Mouse (Mus musculus) forebrain, embryonic 15.5 days (tissue): ENCODE results near the gene Mroh8. TPM values are rescaled to one million over a fixed set of nuclear protein-coding genes. Genes with fewer than 3 reads are reported as not detected.

Experiments
- ATAC-seq: fragments of 200-750 bp; cut with Nextera tagmentation; replicated peaks from 2 replicates; pipeline ENCODE4 v1.8.0; 2017; ENCODE audit warnings: mild to moderate bottlenecking, moderate TSS enrichment, moderate library complexity
- H3K27ac ChIP-seq: fragments of 300-500 bp; sonication (generic); replicated peaks from 2 replicates; pipeline ENCODE4 v1.5.1; 2015; ENCODE audit warnings: mild to moderate bottlenecking, inconsistent platforms
- H3K27me3 ChIP-seq: fragments of 300-500 bp; sonication (generic); 2 replicates; pipeline ENCODE4 v1.6.1; 2015; ENCODE audit warnings: inconsistent platforms
- H3K36me3 ChIP-seq: fragments of 300-500 bp; sonication (generic); 2 replicates; pipeline ENCODE4 v1.6.1; 2015; ENCODE audit warnings: mild to moderate bottlenecking, inconsistent platforms
- H3K4me1 ChIP-seq: fragments of 300-500 bp; sonication (generic); 2 replicates; pipeline ENCODE4 v1.6.1; 2015; ENCODE audit warnings: inconsistent platforms
- H3K4me2 ChIP-seq: fragments of 300-500 bp; sonication (generic); replicated peaks from 2 replicates; pipeline ENCODE4 v1.6.1; 2015; ENCODE audit warnings: mild to moderate bottlenecking, inconsistent platforms
- H3K4me3 ChIP-seq: fragments of 300-500 bp; sonication (generic); 2 replicates; pipeline ENCODE4 v1.5.1; 2015; ENCODE audit warnings: mild to moderate bottlenecking, inconsistent platforms
- H3K9ac ChIP-seq: fragments of 300-500 bp; sonication (generic); replicated peaks from 2 replicates; pipeline ENCODE4 v1.6.1; 2015; ENCODE audit warnings: mild to moderate bottlenecking, inconsistent platforms
- H3K9me3 ChIP-seq: fragments of 300-500 bp; sonication (generic); 2 replicates; pipeline ENCODE4 v1.6.1; 2016; ENCODE audit warnings: inconsistent platforms
- WGBS: fragments of 180-500 bp; shearing (Covaris S2); methylation state at CpG from one replicate; pipeline ENCODE4 v1.1.7; 2015; ENCODE audit warnings: mixed read lengths; 5-methylcytosine and 5-hydroxymethylcytosine counted together
- polyA plus RNA-seq: library from polyadenylated mRNA; unstranded; fragments of >200 nt; fragmentation: Nextera tagmentation; extraction: Ambion mirVana; gene quantifications from 2 replicates; pipeline ENCODE4 v1.2.1, GENCODE M21; 2015

Mroh8 gene
- polyA plus RNA-seq, 1 experiment from 2014 or later: 0.53 TPM

GRCm38 (mm10) chr2:157310963-157311637 is 31.8 kb upstream of the Mroh8 start:
- Histone ChIP-seq H3K4me2 (no peak overlapping the region), H3K36me3 (peaks cover 32% of the 10 kb centered on the region), H3K9me3 (no peaks in the 10 kb centered on the region), H3K27me3 (no peaks in the 10 kb centered on the region), H3K27ac (no peak overlapping the region), H3K4me1 (peaks cover 62% of the 10 kb centered on the region), H3K9ac (no peak overlapping the region), H3K4me3 (no peak overlapping the region)
- 83% methylated on average over 6 of the region's 6 CpGs for WGBS
- no peak for ATAC-seq

GRCm38 (mm10) chr2:157309611-157310010 is 30.3 kb upstream of the Mroh8 start:
- no peak overlapping the region for H3K4me3 ChIP-seq
- H3K4me1 ChIP-seq: peaks cover 54% of the 10 kb centered on the region
- no peaks in the 10 kb centered on the region for H3K9me3 ChIP-seq
- peaks cover 23% of the 10 kb centered on the region for H3K36me3 ChIP-seq
- ATAC-seq: no peak
- H3K27me3 ChIP-seq: no peaks in the 10 kb centered on the region
- H3K4me2 ChIP-seq: no peak overlapping the region
- H3K27ac ChIP-seq: no peak overlapping the region
- 96% methylated on average over 8 of the region's 8 CpGs for WGBS
- H3K9ac ChIP-seq: no peak overlapping the region

- Histone ChIP-seq H3K9me3 (no peaks in the 10 kb centered on the region), H3K27me3 (no peaks in the 10 kb centered on the region), H3K27ac (peak overlapping the region; percentile 53), H3K9ac (no peak overlapping the region), H3K4me2 (no peak overlapping the region), H3K36me3 (peaks cover 30% of the 10 kb centered on the region), H3K4me3 (no peak overlapping the region), H3K4me1 (peaks cover 41% of the 10 kb centered on the region)
- WGBS: 37% methylated on average over 2 of the region's 2 CpGs
- ATAC-seq: no peak
Measured at GRCm38 (mm10) chr2:157308273-157308917, 29.0 kb upstream of the Mroh8 start.

GRCm38 (mm10) chr2:157307715-157308265 is 28.4 kb upstream of the Mroh8 start:
- Histone ChIP-seq H3K4me3 (no peak overlapping the region), H3K9me3 (no peaks in the 10 kb centered on the region), H3K36me3 (peaks cover 31% of the 10 kb centered on the region), H3K27me3 (no peaks in the 10 kb centered on the region), H3K4me2 (no peak overlapping the region), H3K4me1 (peaks cover 39% of the 10 kb centered on the region), H3K27ac (peak overlapping the region; percentile 53), H3K9ac (no peak overlapping the region)
- ATAC-seq: peak; percentile 26; the same call in 1 of the 2 replicates
- WGBS: 41% methylated on average over 4 of the region's 4 CpGs

GRCm38 (mm10) chr2:157306091-157307032 is 27.0 kb upstream of the Mroh8 start:
- Histone ChIP-seq H3K4me1 (peaks cover 34% of the 10 kb centered on the region), H3K4me2 (no peak overlapping the region), H3K27me3 (no peaks in the 10 kb centered on the region), H3K9me3 (no peaks in the 10 kb centered on the region), H3K4me3 (no peak overlapping the region), H3K27ac (peak overlapping the region; percentile 53), H3K36me3 (peaks cover 32% of the 10 kb centered on the region), H3K9ac (no peak overlapping the region)
- WGBS: 63% methylated on average over 7 of the region's 7 CpGs
- peak; percentile 60; the same call in 1 of the 2 replicates for ATAC-seq

- H3K4me2 ChIP-seq: no peak overlapping the region
- H3K4me3 ChIP-seq: no peak overlapping the region
- WGBS: 21% methylated on average over 9 of the region's 9 CpGs
- H3K9me3 ChIP-seq: no peaks in the 10 kb centered on the region
- ATAC-seq: no peak
- H3K27ac ChIP-seq: 0 out of 2 replicates have a peak overlapping the region, but pooled peaks have one; percentile 4
- H3K9ac ChIP-seq: no peak overlapping the region
- H3K4me1 ChIP-seq: peaks cover 25% of the 10 kb centered on the region
- no peaks in the 10 kb centered on the region for H3K27me3 ChIP-seq
- H3K36me3 ChIP-seq: peaks cover 56% of the 10 kb centered on the region
Measured at GRCm38 (mm10) chr2:157303096-157303495, 23.7 kb upstream of the Mroh8 start.

GRCm38 (mm10) chr2:157300051-157300450 is 20.7 kb upstream of the Mroh8 start:
- peaks cover 65% of the 10 kb centered on the region for H3K36me3 ChIP-seq
- no peak for ATAC-seq

GRCm38 (mm10) chr2:157296105-157296689 is 16.8 kb upstream of the Mroh8 start:
- no peaks in the 10 kb centered on the region for H3K9me3 ChIP-seq
- H3K4me3 ChIP-seq: no peak overlapping the region
- H3K27ac ChIP-seq: peak overlapping the region; percentile 77
- peak; percentile 73 for ATAC-seq
- peaks cover 63% of the 10 kb centered on the region for H3K36me3 ChIP-seq
- WGBS: 36% methylated on average over 7 of the region's 7 CpGs
- H3K4me1 ChIP-seq: peaks cover 36% of the 10 kb centered on the region
- H3K4me2 ChIP-seq: no peak overlapping the region
- H3K9ac ChIP-seq: no peak overlapping the region
- no peaks in the 10 kb centered on the region for H3K27me3 ChIP-seq

More at GRCm38 (mm10) chr2:157300051-157300450, 20.7 kb upstream of the Mroh8 start:
- H3K9me3 ChIP-seq: no peaks in the 10 kb centered on the region
- H3K4me3 ChIP-seq: no peak overlapping the region
- no peak overlapping the region for H3K27ac ChIP-seq
- no peaks in the 10 kb centered on the region for H3K27me3 ChIP-seq
- no peak overlapping the region for H3K4me2 ChIP-seq
- H3K9ac ChIP-seq: no peak overlapping the region
- 94% methylated on average over 6 of the region's 6 CpGs for WGBS
- H3K4me1 ChIP-seq: peaks cover 25% of the 10 kb centered on the region

- H3K36me3 ChIP-seq: peaks cover 55% of the 10 kb centered on the region
Measured at GRCm38 (mm10) chr2:157292093-157292492, 12.7 kb upstream of the Mroh8 start.

GRCm38 (mm10) chr2:157288996-157289395 is 9.6 kb upstream of the Mroh8 start:
- Histone ChIP-seq H3K9ac (no peak overlapping the region), H3K4me2 (no peak overlapping the region), H3K9me3 (no peaks in the 10 kb centered on the region), H3K4me1 (peaks cover 5% of the 10 kb centered on the region; the same call in 1 of the 2 replicates), H3K36me3 (peaks cover 63% of the 10 kb centered on the region), H3K27ac (no peak overlapping the region), H3K4me3 (no peak overlapping the region), H3K27me3 (no peaks in the 10 kb centered on the region)
- 93% methylated on average over 5 of the region's 5 CpGs for WGBS
- ATAC-seq: no peak

More at GRCm38 (mm10) chr2:157292093-157292492, 12.7 kb upstream of the Mroh8 start:
- Histone ChIP-seq H3K4me2 (no peak overlapping the region), H3K4me3 (no peak overlapping the region), H3K9me3 (no peaks in the 10 kb centered on the region), H3K4me1 (peaks cover 34% of the 10 kb centered on the region), H3K9ac (no peak overlapping the region), H3K27me3 (no peaks in the 10 kb centered on the region), H3K27ac (no peak overlapping the region)
- no peak for ATAC-seq
- WGBS: 3% methylated on average over 2 of the region's 2 CpGs

- Histone ChIP-seq H3K9ac (no peak overlapping the region), H3K36me3 (peaks cover 64% of the 10 kb centered on the region), H3K4me3 (no peak overlapping the region), H3K27me3 (no peaks in the 10 kb centered on the region), H3K4me2 (no peak overlapping the region), H3K4me1 (peaks cover 4% of the 10 kb centered on the region; the same call in 1 of the 2 replicates), H3K27ac (no peak overlapping the region), H3K9me3 (no peaks in the 10 kb centered on the region)
- ATAC-seq: 0 out of 2 replicates have a peak, but pooled peaks have one; percentile 41
- WGBS: 15% methylated on average over 3 of the region's 3 CpGs
Measured at GRCm38 (mm10) chr2:157287542-157287941, 8.2 kb upstream of the Mroh8 start.
